Mouse (Mus musculus) limb, embryonic 15.5 days (tissue): Measurements from ENCODE around the gene Col3a1. TPM values are rescaled to one million over a fixed set of nuclear protein-coding genes. Genes with fewer than 3 reads are reported as not detected.

ENCODE experiments used
- ATAC-seq: fragments of 200-750 bp; cut with Nextera tagmentation; 2 replicates; pipeline ENCODE4 v1.8.0; 2017; ENCODE audit warnings: low read depth, moderate TSS enrichment; ENCODE audit not compliant: insufficient number of reproducible peaks, low FRiP score, low TSS enrichment
- H3K27ac ChIP-seq: fragments of 300-500 bp; sonication (generic); 2 replicates; pipeline ENCODE4 v1.5.1; 2015; ENCODE audit warnings: moderate library complexity, mild to moderate bottlenecking, inconsistent platforms
- H3K27me3 ChIP-seq: fragments of 300-500 bp; sonication (generic); 2 replicates; pipeline ENCODE4 v1.6.1; 2015; ENCODE audit warnings: inconsistent platforms
- H3K36me3 ChIP-seq: fragments of 300-500 bp; sonication (generic); 2 replicates; pipeline ENCODE4 v1.6.1; 2015; ENCODE audit warnings: inconsistent platforms
- H3K4me1 ChIP-seq: fragments of 300-500 bp; sonication (generic); 2 replicates; pipeline ENCODE4 v1.6.1; 2015; ENCODE audit warnings: inconsistent platforms
- H3K4me2 ChIP-seq: fragments of 300-500 bp; sonication (generic); 2 replicates; pipeline ENCODE4 v1.6.1; 2015; ENCODE audit warnings: mild to moderate bottlenecking, inconsistent platforms
- H3K4me3 ChIP-seq: fragments of 300-500 bp; sonication (generic); 2 replicates; pipeline ENCODE4 v1.5.1; 2015; ENCODE audit warnings: mild to moderate bottlenecking, inconsistent platforms
- H3K9ac ChIP-seq: fragments of 300-500 bp; sonication (generic); 2 replicates; pipeline ENCODE4 v1.6.1; 2015; ENCODE audit warnings: inconsistent platforms
- H3K9me3 ChIP-seq: fragments of 300-500 bp; sonication (generic); 2 replicates; pipeline ENCODE4 v1.6.1; 2016; ENCODE audit warnings: inconsistent platforms
- WGBS: fragments of 180-500 bp; shearing (Covaris S2); methylation state at CpG from one replicate; pipeline ENCODE4 v1.1.7; 2015; 5-methylcytosine and 5-hydroxymethylcytosine counted together
- polyA plus RNA-seq: library from polyadenylated mRNA; unstranded; fragments of >200 nt; fragmentation: Nextera tagmentation; extraction: Ambion mirVana; gene quantifications from 2 replicates; pipeline ENCODE4 v1.2.1, GENCODE M21; 2015

The Col3a1 gene
- polyA plus RNA-seq, 1 experiment from 2014 or later = 3,320 TPM

DNA sequence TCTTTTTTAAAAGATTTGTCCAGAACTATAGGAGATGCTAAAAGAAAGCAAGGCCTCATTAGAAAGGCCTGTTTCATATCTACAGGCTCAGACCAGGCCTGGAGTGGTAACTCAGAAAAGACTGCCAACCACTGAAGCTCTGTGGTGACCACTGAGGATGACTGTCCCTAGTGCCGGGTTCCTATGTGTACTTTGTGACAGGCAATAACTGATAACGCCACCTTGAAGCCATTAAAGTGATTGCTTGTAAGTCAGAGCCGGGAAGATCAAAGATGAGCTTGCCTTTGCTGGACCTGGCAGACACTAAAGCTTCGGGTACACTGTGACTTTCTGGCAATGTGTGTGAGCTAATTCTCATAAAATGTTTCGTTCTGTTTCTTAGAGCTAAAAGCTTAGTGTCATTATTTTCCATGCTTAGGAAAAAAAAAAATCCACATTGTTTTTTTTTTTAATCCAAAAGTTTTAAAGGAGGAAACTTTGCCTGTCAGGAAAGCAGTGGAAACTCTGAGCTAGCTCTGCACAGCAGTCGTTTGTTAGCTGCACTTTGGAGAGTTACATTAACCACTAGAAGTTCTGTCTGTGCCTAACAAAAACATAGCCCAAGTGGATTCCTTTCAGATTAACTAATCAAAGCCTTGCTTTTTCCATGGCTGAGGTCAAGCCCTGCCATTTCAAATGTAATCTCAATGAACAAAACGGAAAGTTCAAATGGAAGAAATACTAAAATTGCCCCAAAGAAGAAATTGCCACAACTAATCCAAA, 4.6 kb downstream of the Col3a1 start:
- WGBS = 16% methylated on average over 7 of the region's 7 CpGs

DNA sequence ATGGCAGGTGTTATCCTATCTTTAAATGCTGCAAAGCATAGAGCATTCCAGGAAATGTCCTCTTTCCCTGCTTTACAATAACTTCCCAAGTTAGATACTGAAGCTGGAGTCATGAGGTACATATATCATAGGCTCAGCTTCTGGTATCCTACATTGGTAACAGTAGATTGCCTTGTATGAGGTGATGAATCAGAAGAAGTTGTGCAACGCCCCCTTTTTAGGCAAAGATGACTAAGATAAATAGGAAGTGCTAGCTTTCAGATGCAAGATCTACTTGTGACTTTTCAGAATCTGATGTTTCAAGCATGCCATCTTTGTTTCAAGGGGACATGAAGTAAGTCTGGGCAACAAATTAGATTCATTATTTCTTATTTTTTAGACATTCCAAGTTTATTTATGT, 6.9 kb downstream of the Col3a1 start:
- no peak overlapping the region for H3K4me3 ChIP-seq
- peak overlapping the region; percentile 57 for H3K27ac ChIP-seq
- WGBS = 86% methylated on average over 1 of the region's 1 CpGs
- no peaks in the 10 kb centered on the region for H3K9me3 ChIP-seq
- peaks cover 6% of the 10 kb centered on the region for H3K36me3 ChIP-seq
- 0 out of 2 replicates have a peak, but pooled peaks cover 2% of the 10 kb centered on the region for H3K4me1 ChIP-seq
- no peaks in the 10 kb centered on the region for H3K27me3 ChIP-seq
- no peak overlapping the region for H3K4me2 ChIP-seq
- ATAC-seq = no peak
- H3K9ac ChIP-seq = no peak overlapping the region

More for the DNA sequence above, 4.6 kb downstream of the Col3a1 start:
- peak overlapping the region; percentile 80 for H3K27ac ChIP-seq
- H3K4me2 ChIP-seq = peak overlapping the region; percentile 24
- H3K27me3 ChIP-seq = no peaks in the 10 kb centered on the region
- no peaks in the 10 kb centered on the region for H3K9me3 ChIP-seq
- H3K9ac ChIP-seq = no peak overlapping the region
- 0 out of 2 replicates have a peak, but pooled peaks cover 4% of the 10 kb centered on the region for H3K4me1 ChIP-seq
- peak overlapping the region; percentile 11 for H3K4me3 ChIP-seq
- H3K36me3 ChIP-seq = no peaks in the 10 kb centered on the region
- no peak for ATAC-seq

DNA sequence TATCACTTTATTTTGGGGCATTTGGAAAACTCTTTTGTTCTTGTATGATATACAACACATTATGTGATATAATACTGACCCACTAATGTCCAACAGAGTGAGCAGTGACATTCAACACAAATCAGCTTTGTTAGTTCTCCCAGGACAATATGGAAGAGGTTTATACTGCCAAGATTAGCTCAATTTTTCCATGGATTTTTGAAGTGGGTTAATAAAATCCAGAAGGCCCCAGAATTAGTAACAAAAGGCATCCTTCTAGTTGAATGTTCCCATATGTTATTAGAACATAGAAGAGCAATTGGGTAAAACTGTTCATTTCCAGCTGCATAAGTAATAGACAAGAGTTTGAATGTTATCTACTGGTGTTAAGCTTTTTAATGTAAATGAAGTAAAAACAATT, 9.5 kb downstream of the Col3a1 start:
- no peak overlapping the region for H3K4me2 ChIP-seq
- no peak overlapping the region for H3K4me3 ChIP-seq
- no peaks in the 10 kb centered on the region for H3K4me1 ChIP-seq
- H3K9me3 ChIP-seq = no peaks in the 10 kb centered on the region
- H3K9ac ChIP-seq = no peak overlapping the region
- H3K36me3 ChIP-seq = peaks cover 13% of the 10 kb centered on the region
- H3K27me3 ChIP-seq = no peaks in the 10 kb centered on the region
- H3K27ac ChIP-seq = no peak overlapping the region
- ATAC-seq = 0 out of 2 replicates have a peak, but pooled peaks have one; percentile 65

DNA sequence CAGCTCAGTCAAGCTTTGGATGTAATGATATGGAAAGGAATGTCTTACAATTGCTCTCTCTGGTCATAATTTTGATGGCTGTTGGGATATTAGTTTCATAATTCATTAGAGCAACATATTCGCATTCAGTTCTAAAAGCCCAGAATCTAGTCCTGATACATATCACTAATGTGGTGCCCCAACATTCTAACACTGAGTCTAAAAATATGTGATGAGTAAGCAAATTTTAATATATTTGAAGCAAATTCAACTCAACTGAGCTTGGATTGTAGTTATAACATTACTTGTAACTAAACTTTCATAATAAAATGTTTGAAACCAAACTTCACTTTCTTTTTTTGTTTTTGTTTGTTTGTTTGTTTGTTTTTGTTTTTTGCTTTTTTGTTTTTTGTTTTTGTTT, 17.8 kb downstream of the Col3a1 start:
- Histone ChIP-seq H3K27me3 (no peaks in the 10 kb centered on the region), H3K36me3 (peaks cover 45% of the 10 kb centered on the region), H3K4me2 (no peak overlapping the region)

DNA sequence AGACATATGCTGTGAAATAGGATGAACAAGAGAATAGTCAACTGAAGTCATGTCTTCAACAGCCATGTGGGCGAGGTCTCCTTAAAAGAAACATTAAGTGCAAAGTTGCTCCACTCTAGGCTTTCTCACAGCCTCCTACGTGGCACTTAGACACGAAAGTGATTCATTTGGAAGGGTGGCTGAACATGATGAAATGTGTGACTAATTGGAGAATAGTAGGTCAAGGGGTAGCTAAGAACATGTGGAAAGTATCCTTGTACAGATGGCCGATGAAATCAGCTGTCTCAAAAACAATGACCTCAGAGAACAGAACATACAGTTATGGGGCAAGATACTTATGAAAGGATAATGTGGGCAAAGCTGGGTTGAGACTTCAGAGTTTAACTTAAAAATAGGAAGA, 44.6 kb downstream of the Col3a1 start:
- ATAC-seq = no peak
- H3K27me3 ChIP-seq = no peaks in the 10 kb centered on the region
- no peak overlapping the region for H3K4me3 ChIP-seq
- H3K4me2 ChIP-seq = no peak overlapping the region
- 59% methylated on average over 4 of the region's 4 CpGs for WGBS
- no peak overlapping the region for H3K9ac ChIP-seq
- H3K36me3 ChIP-seq = 0 out of 2 replicates have a peak, but pooled peaks cover 6% of the 10 kb centered on the region
- H3K4me1 ChIP-seq = 0 out of 2 replicates have a peak, but pooled peaks cover 2% of the 10 kb centered on the region
- no peak overlapping the region for H3K27ac ChIP-seq
- H3K9me3 ChIP-seq = no peaks in the 10 kb centered on the region

More for the DNA sequence above, 17.8 kb downstream of the Col3a1 start:
- no peak overlapping the region for H3K9ac ChIP-seq
- no peaks in the 10 kb centered on the region for H3K9me3 ChIP-seq
- no peaks in the 10 kb centered on the region for H3K4me1 ChIP-seq
- H3K27ac ChIP-seq = 0 out of 2 replicates have a peak overlapping the region, but pooled peaks have one; percentile 18
- 83% methylated on average over 1 of the region's 1 CpGs for WGBS
- no peak overlapping the region for H3K4me3 ChIP-seq
- ATAC-seq = no peak

DNA sequence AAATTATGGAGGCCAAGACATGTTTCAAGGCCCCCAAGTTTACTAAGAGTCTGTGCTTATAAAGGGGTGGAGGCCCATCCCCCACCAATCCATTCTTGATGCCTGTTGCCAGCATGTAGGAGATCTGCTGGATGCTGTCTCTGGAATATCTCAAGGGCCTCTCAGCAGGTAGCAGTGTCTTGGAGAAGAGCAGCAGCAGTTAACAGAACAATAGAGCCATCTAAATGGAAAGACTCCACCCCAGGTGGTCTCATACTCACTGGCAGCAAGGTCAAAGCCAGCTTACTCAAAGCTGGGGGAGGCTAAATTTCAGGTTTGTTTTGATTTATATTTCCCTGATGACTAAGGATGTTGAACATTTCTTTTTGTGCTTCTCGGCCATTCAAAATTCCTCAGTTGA, 46.7 kb downstream of the Col3a1 start:
- H3K9me3 ChIP-seq = no peaks in the 10 kb centered on the region
- H3K27me3 ChIP-seq = no peaks in the 10 kb centered on the region
- H3K4me2 ChIP-seq = no peak overlapping the region
- H3K9ac ChIP-seq = no peak overlapping the region
- no peak overlapping the region for H3K27ac ChIP-seq
- ATAC-seq = no peak
- no peak overlapping the region for H3K4me3 ChIP-seq
- 0 out of 2 replicates have a peak, but pooled peaks cover 3% of the 10 kb centered on the region for H3K36me3 ChIP-seq
- H3K4me1 ChIP-seq = 0 out of 2 replicates have a peak, but pooled peaks cover 2% of the 10 kb centered on the region
- 72% methylated on average over 1 of the region's 1 CpGs for WGBS

DNA sequence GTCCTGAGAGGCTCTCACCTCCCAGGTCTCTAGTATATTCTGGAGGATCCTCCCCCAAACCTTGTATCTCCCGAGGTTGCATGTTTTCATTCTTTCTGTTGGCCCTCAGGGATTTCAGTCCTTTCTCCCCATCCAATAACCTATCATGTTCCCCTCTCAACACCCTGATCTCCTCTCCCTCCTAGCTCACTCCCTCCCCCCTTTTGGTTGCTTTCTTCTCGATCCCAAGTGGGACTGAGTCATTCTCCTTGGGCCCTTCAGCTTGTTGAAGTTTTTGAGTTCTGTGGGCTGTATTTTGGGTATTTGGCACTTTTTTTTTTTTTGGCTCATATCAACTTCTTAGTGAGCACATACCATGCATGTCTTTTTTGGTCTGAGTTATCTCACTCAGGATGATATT, 47.8 kb downstream of the Col3a1 start:
- 64% methylated on average over 2 of the region's 2 CpGs for WGBS
- no peak for ATAC-seq
- Histone ChIP-seq H3K4me3 (no peak overlapping the region), H3K4me1 (0 out of 2 replicates have a peak, but pooled peaks cover 2% of the 10 kb centered on the region), H3K9ac (no peak overlapping the region), H3K27me3 (no peaks in the 10 kb centered on the region), H3K9me3 (no peaks in the 10 kb centered on the region), H3K27ac (no peak overlapping the region), H3K4me2 (no peak overlapping the region), H3K36me3 (0 out of 2 replicates have a peak, but pooled peaks cover 3% of the 10 kb centered on the region)

DNA sequence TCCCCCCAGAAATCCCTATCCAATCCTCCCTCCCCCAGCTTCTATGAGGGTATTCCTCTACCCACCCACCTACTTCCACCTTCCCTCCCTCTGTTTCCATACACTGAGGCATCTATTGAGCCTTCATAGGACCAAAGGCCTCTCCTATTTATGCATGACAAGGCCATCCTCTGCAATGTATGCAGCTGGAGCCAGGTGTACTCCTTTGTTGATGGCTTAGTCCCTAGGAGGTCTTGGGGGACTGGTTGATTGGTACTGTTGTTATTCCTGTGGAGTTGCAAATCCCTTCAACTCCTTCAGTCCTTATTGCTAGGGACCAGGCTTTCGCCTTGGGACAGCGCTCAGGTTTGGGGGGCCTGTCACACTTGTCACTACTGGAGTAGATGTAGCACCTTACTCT, 48.3 kb downstream of the Col3a1 start:
- no peak overlapping the region for H3K27ac ChIP-seq
- no peak overlapping the region for H3K4me2 ChIP-seq
- H3K9ac ChIP-seq = no peak overlapping the region
- no peaks in the 10 kb centered on the region for H3K9me3 ChIP-seq
- H3K4me3 ChIP-seq = no peak overlapping the region
- 0 out of 2 replicates have a peak, but pooled peaks cover 3% of the 10 kb centered on the region for H3K36me3 ChIP-seq
- 89% methylated on average over 2 of the region's 2 CpGs for WGBS
- H3K4me1 ChIP-seq = 0 out of 2 replicates have a peak, but pooled peaks cover 2% of the 10 kb centered on the region
- ATAC-seq = no peak
- H3K27me3 ChIP-seq = no peaks in the 10 kb centered on the region

DNA sequence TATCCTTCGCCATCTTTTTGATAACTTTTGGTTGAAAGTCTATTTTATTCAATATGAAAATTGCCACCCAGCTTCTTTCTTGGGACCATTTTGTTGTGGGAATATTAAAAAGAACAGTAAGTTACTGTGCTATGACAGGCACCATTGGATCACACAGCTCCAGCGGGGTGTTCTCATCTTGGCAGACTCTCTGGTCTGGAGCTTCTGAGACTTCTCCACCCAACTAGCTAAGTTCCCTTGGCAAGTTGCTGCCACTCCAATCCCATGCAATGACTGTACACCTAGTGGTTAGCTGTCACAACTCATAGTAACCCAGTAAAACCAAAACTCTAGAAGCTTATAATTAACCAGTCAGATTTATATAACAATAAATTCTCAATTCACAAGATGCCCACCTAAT, 51.9 kb downstream of the Col3a1 start:
- ATAC-seq = no peak

DNA sequence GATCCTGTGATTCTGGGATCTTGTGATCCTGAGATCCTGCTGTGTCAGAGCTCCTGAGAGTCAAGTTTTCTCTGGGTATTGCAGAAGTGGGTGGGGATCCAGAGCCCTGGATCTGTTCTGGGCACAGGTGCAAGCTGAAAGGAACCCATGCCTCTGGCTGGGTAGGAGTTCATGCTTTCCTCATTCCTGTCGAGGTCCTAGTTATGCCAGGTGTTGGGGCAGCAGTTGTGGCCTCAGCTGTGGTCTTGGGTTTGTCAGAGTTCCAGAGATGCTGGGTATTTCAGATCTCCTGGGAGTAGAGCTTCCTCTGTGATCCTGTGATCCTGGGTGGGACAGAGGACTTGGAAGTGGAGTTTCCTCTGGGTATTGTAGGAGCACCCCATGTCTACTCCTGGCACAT, 54.1 kb downstream of the Col3a1 start:
- WGBS = 58% methylated on average over 1 of the region's 1 CpGs
- no peaks in the 10 kb centered on the region for H3K4me1 ChIP-seq

More for the DNA sequence above, 51.9 kb downstream of the Col3a1 start:
- Histone ChIP-seq H3K9me3 (no peaks in the 10 kb centered on the region), H3K4me3 (no peak overlapping the region), H3K27ac (no peak overlapping the region), H3K27me3 (no peaks in the 10 kb centered on the region), H3K4me2 (no peak overlapping the region), H3K36me3 (peaks cover 22% of the 10 kb centered on the region), H3K4me1 (no peaks in the 10 kb centered on the region), H3K9ac (no peak overlapping the region)
- WGBS = 93% methylated on average over 2 of the region's 2 CpGs

DNA sequence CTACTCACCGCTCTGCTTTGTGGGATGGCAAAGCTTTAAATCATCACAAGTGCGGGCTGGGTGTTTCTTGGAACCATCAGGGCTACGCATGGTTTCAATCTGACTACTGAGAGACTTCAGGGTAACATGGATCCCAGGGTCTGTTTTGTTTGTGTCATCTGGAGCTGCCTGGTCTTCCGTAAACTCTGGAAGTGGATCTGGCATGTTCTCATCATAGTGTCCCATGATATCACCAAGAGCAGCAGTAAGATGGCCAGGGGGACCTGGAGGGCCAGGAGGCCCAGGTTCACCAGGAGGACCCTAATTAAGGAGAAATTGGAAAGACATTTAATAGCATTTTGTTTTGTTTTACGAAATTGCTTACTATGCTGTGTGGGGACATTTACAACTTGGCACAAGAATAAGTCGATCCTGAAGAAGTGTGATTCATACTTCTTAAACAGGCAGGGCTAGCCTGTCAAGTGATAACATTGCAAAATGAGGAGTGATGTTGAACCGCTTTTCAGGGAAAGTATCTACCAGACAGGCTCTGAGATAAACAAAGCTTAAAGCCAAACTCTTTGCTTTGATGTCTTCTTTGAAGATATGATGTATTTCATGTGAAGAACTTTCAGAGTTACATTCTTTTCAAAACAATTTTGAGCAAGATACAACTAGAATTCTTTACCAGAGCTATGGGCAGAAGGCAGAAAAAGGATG, 68.8 kb downstream of the Col3a1 start:
- Histone ChIP-seq H3K9me3 (no peaks in the 10 kb centered on the region), H3K27me3 (no peaks in the 10 kb centered on the region), H3K9ac (no peak overlapping the region), H3K27ac (0 out of 2 replicates have a peak overlapping the region, but pooled peaks have one; percentile 1), H3K4me1 (no peaks in the 10 kb centered on the region), H3K4me3 (no peak overlapping the region), H3K4me2 (no peak overlapping the region), H3K36me3 (peaks cover 30% of the 10 kb centered on the region)
- WGBS = 52% methylated on average over 7 of the region's 7 CpGs
- ATAC-seq = no peak

More for the DNA sequence above, 54.1 kb downstream of the Col3a1 start:
- Histone ChIP-seq H3K27me3 (no peaks in the 10 kb centered on the region), H3K9ac (no peak overlapping the region), H3K27ac (no peak overlapping the region), H3K9me3 (no peaks in the 10 kb centered on the region), H3K4me2 (no peak overlapping the region), H3K36me3 (peaks cover 36% of the 10 kb centered on the region), H3K4me3 (no peak overlapping the region)
- no peak for ATAC-seq

DNA sequence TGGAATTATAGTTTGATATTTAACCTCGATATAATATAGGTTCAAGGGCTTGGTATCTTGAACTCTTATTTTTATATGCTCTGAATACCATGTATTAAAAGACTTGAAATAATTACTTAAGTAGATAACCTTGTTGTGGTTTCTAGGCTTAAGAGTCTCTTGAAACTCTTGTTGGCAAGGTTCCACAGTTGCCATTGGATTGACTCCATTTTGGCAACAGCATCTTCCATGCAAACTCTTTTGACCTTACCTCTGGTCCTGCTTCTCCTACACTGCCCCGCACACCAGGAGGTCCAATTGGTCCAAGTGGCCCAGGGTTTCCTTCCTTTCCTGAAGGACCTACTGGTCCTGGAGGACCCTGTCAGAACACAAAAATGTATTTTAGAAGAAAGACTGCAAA, 70.5 kb downstream of the Col3a1 start:
- Histone ChIP-seq H3K4me2 (no peak overlapping the region), H3K9ac (no peak overlapping the region), H3K36me3 (peaks cover 21% of the 10 kb centered on the region; the same call in 1 of the 2 replicates), H3K9me3 (no peaks in the 10 kb centered on the region), H3K4me3 (no peak overlapping the region), H3K27me3 (no peaks in the 10 kb centered on the region), H3K27ac (no peak overlapping the region), H3K4me1 (no peaks in the 10 kb centered on the region)
- 88% methylated on average over 2 of the region's 2 CpGs for WGBS
- no peak for ATAC-seq
